Mouse (Mus musculus): ENCODE measurements at regions not wholly inside any gene's neighbourhood (a gene's known extent, or its start where the extent isn't known, plus 50 kb on each side); places are given as distances from the start of the nearest gene placed in this dataset.

- intact Hi-C loops (cut with DNase I) = no loop called here
- no peak for DNase-seq
Observed at GRCm38 (mm10) chr13:48042172-48042571, 218.9 kb upstream of the Id4 start.

GRCm38 (mm10) chr13:48042572-48042971 lies 218.5 kb upstream of the Id4 start:
- DNase-seq = no peak
- intact Hi-C loops (cut with DNase I) = no loop called here

- DNase-seq = no peak
- intact Hi-C loops (cut with DNase I) = no loop called here
Observed at GRCm38 (mm10) chr13:48046201-48046750, 214.8 kb upstream of the Id4 start.

GRCm38 (mm10) chr13:48049796-48050195 lies 211.2 kb upstream of the Id4 start:
- intact Hi-C loops (cut with DNase I) = no loop called here
- no peak for DNase-seq

- intact Hi-C loops (cut with DNase I) = no loop called here
- DNase-seq = no peak
Observed at GRCm38 (mm10) chr13:48074630-48075029, 186.4 kb upstream of the Id4 start.

GRCm38 (mm10) chr13:48075315-48075714 lies 185.7 kb upstream of the Id4 start:
- DNase-seq = no peak
- intact Hi-C loops (cut with DNase I) = no loop called here

- DNase-seq = no peak
- intact Hi-C loops (cut with DNase I) = no loop called here
Observed at GRCm38 (mm10) chr13:48078214-48078613, 182.8 kb upstream of the Id4 start.

GRCm38 (mm10) chr13:48083294-48083693 lies 177.7 kb upstream of the Id4 start:
- intact Hi-C loops (cut with DNase I) = no loop called here
- no peak for DNase-seq

GRCm38 (mm10) chr13:48083807-48084206 lies 177.2 kb upstream of the Id4 start:
- intact Hi-C loops (cut with DNase I) = no loop called here
- DNase-seq = no peak

GRCm38 (mm10) chr13:48094275-48095035 lies 166.6 kb upstream of the Id4 start:
- intact Hi-C loops (cut with DNase I) = no loop called here
- no peak for DNase-seq

GRCm38 (mm10) chr13:48102156-48102555 lies 158.9 kb upstream of the Id4 start:
- intact Hi-C loops (cut with DNase I) = no loop called here
- DNase-seq = no peak

GRCm38 (mm10) chr13:48102576-48102975 lies 158.5 kb upstream of the Id4 start:
- DNase-seq = no peak
- intact Hi-C loops (cut with DNase I) = no loop called here

- no peak for DNase-seq
- intact Hi-C loops (cut with DNase I) = no loop called here
Observed at GRCm38 (mm10) chr13:48104766-48105165, 156.3 kb upstream of the Id4 start.

- DNase-seq = no peak
- intact Hi-C loops (cut with DNase I) = no loop called here
Observed at GRCm38 (mm10) chr13:48106946-48107345, 154.1 kb upstream of the Id4 start.

GRCm38 (mm10) chr13:48115890-48116289 lies 145.1 kb upstream of the Id4 start:
- no peak for DNase-seq
- intact Hi-C loops (cut with DNase I) = no loop called here

GRCm38 (mm10) chr13:48126582-48126981 lies 134.4 kb upstream of the Id4 start:
- intact Hi-C loops (cut with DNase I) = no loop called here
- no peak for DNase-seq

- intact Hi-C loops (cut with DNase I) = no loop called here
- DNase-seq = peak; percentile 88
Observed at GRCm38 (mm10) chr13:48130724-48131123, 130.3 kb upstream of the Id4 start.

GRCm38 (mm10) chr13:48131681-48132080 lies 129.3 kb upstream of the Id4 start:
- no peak for DNase-seq
- intact Hi-C loops (cut with DNase I) = no loop called here

- intact Hi-C loops (cut with DNase I) = no loop called here
- DNase-seq = no peak
Observed at GRCm38 (mm10) chr13:48145976-48146375, 115.1 kb upstream of the Id4 start.

GRCm38 (mm10) chr13:48147061-48147460 lies 114.0 kb upstream of the Id4 start:
- DNase-seq = no peak
- intact Hi-C loops (cut with DNase I) = no loop called here

- intact Hi-C loops (cut with DNase I) = no loop called here
- DNase-seq = peak; percentile 44
Observed at GRCm38 (mm10) chr13:48153248-48153647, 107.8 kb upstream of the Id4 start.

- no peak for DNase-seq
- intact Hi-C loops (cut with DNase I) = no loop called here
Observed at GRCm38 (mm10) chr13:48153684-48154413, 107.2 kb upstream of the Id4 start.
